Mouse (Mus musculus): Measurements from ENCODE around the gene Atp10b.
"Not testable (repeated sequence)": the region's sequence is repeated elsewhere in the genome, so short reads cannot be mapped to it uniquely, and the experiment has no call there.

Gene Atp10b

GRCm38 (mm10) chr11:43149577-43149976 lies at the start of gene Atp10b:
Gene Atp10b, plus strand, starts transcription at chr11:43149877.
- DNase-seq = no peak

GRCm38 (mm10) chr11:43101357-43101756 lies 48.3 kb upstream of the Atp10b start:
- no peak for DNase-seq

DNA sequence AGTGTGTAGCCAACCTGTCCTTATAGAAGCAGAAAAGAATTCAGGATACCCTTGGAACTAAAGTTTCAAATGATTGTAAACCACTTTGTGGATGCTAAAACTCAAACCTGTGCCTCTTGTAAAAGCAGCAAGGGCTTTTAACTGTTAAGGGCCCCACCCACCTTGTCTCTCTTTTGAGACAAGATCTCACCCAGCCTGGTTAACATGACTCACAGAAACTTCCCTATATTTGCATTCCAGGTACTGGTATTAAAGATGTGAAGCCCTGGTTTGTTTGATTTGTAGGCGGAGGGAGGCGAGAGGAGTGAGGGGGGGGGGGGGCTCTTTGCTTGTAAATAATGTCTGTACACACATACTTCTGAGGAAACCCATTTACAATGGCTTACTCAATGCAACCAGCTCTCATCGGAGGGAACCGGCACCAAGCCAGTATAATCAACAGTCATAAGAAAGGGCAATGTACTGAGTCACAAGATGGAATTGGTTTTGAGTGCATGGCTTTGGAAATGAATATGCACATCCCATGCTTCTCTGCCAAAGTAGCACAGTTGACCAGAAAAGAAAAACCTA lies 23.7 kb upstream of the Atp10b start:
- no peak for DNase-seq

- DNase-seq = not testable (repeated sequence)
Observed at GRCm38 (mm10) chr11:43126573-43126972, 23.1 kb upstream of the Atp10b start.

DNA sequence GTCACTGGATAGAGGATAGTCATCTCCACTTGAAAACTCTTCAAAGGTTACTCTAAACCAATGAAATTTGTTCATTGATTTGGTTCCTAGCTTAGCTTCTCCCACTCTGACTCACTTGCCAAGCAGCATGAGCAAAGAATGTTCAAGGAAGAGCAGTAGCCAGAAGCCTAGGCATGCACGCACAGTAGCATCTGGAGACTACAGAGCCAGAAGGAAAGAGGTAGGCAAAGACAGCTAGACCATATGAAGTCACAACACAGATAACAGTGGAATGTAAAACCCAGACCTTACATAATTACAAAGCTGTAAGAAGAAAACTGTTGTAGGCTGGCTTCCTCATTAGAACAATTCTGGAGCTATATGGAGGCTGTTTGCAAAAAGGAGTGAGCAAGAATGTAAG lies 8.4 kb upstream of the Atp10b start:
- DNase-seq = no peak

DNA sequence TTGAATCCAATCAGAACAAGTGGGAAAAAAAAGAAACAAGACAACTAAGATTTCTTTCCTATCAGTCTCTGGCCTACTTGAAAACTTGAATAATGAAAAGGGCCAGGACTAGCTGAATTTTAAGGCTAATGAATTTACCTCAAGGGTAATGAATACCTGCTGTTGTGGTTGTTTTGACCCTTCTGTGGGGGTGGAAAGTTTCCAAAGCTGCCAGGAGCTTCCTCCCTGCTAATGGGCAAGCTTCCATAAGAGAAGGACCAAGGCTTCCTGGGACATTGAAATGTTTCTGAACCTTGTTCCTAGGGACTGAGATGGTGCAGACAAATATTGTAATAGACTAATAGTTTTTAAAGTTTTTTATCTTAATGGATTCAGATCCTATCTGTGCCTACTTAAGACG lies 6.9 kb upstream of the Atp10b start:
- peak; percentile 19 for DNase-seq

GRCm38 (mm10) chr11:43144178-43144577 lies 5.5 kb upstream of the Atp10b start:
- DNase-seq = no peak

- not testable (repeated sequence) for DNase-seq
Observed at GRCm38 (mm10) chr11:43144882-43145281, 4.8 kb upstream of the Atp10b start.

DNA sequence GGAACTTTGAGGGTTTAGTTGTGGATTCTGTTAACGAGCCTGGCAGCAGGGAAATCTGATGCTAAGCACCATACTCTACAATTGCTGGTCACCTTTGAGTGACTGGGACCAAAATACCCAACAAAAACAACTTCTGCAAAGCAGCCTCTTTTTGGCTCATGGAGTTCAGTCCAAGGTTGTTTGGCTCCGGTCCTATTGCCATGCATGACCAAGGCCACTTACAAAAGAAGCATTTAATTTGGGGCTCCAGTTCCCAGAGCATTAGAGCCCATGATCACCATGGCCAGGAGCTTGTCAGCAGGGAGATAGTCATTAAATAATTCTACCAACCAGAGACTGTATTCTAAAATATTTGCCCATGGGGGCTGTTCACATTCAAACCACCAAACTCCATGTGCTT lies 2.3 kb upstream of the Atp10b start:
- DNase-seq = no peak

GRCm38 (mm10) chr11:43148341-43148740 lies 1.3 kb upstream of the Atp10b start:
- DNase-seq = no peak

DNA sequence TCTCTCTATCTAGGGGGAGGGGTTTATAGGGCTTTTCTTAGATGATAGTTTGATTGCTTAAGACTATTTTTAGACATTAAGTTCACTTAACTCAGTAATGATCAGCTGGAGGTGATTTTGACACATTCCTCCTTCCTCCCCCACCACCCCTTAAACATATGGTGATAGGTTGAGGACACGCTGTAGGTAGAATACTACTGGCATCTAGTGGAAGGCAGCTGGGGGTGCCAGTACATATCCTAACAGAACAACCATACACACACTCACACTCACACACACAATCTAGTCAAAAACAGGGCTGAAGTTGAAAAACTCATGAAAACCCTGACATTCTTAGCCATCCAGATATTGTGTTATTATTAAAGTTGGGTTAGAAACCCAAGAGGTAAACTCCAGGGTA lies 5.3 kb downstream of the Atp10b start:
- DNase-seq = no peak

- DNase-seq = no peak
Observed at GRCm38 (mm10) chr11:43155417-43155816, 5.7 kb downstream of the Atp10b start.

- DNase-seq = no peak
Observed at GRCm38 (mm10) chr11:43158814-43159213, 9.1 kb downstream of the Atp10b start.

DNA sequence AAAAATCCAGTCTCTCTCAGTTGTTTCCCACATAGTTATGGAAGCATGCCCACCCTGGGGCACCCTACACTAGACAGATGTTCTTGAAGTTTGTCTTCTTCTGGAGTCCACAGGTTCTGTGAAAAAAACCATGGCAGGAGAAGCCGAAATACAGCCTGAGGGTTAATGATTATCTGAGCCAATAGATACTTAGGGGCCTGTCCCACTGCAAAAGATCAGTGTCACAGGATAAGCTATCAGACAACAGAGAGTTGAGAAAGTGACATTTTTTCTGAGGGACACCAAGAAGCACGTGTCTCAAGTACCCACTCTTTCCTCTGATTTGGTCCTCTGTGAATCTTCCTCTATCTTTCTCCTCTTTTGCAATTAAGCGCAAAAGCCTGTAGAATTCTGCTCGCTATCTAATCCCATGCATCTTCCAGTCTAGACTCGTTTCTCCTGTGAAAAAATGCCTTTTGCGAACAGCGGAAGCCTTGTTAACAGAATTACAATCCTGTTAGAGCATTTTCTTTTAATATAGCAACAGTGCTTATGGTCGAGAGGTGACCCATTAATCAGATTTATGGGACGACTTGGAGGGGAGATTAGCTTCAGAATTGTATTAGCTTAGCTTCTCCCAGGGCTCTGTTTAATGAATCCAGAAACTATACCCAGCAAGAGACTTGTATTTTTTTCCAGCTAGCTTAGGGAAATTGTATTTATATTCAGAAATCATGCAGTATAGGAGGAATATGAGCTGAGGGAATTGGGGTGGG lies 10.7 kb downstream of the Atp10b start:
- no peak for DNase-seq

GRCm38 (mm10) chr11:43170601-43171000 lies 20.9 kb downstream of the Atp10b start:
- no peak for DNase-seq

GRCm38 (mm10) chr11:43174359-43175116 lies 24.9 kb downstream of the Atp10b start:
- DNase-seq = no peak

GRCm38 (mm10) chr11:43182401-43182800 lies 32.7 kb downstream of the Atp10b start:
- no peak for DNase-seq

DNA sequence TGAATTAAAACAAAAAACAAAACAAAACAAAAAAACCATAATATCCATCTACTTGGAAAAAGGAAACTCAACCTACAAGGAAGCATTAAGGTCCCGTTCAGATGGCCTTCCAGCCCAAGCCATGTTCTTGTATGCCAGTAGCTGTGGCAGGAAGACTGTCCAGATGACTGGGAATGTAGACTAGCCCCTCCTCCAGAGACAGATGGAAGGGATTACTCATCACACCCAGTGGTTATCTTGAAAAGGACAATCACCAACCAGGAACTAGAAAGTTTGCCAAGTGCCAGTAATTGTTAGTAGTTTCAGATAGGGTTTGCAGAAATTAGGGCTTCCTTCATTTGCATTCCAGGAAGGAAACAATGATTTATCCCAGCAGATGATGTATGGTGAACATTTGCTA lies 33.1 kb downstream of the Atp10b start:
- peak; percentile 6 for DNase-seq

GRCm38 (mm10) chr11:43183457-43183856 lies 33.8 kb downstream of the Atp10b start:
- DNase-seq = no peak

DNA sequence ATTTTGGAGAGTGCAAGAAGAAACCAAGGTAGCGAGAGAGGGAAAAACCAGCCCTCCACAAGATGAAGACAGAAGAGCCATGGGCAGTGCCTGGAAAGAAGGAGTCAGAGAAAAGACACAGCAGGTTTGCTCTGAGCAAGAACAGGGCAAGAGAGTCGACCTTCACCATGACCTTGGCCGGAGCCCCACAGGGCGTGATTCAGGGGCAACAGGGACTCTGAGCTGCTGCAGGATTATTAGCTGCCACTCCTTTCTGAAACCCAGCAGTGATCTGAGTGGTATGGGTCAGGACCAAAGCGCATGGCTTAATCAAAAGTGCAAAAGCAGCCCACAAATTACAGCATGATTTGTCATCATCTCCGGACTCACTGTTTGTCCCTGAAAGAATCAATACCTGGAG lies 36.6 kb downstream of the Atp10b start:
- no peak for DNase-seq

- no peak for DNase-seq
Observed at GRCm38 (mm10) chr11:43189817-43190593, 40.3 kb downstream of the Atp10b start.

DNA sequence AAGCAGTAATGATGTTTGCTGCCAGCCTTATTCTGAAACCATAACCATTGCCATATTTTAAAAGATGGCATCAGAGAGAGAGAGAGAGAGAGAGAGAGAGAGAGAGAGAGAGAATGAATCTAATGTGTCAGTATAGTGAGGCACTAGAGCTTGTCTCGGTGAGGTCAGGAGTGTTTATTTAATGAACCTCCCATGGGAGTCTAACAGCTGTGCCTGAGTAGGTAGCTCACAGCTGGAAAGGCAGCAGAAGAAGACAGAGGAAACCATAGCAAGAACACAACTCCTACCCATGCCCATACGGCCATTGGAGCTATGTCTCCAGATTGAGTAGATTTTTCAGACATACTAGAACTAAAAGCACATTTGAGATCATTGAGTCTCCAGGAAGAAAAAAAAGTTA lies 49.1 kb downstream of the Atp10b start:
- DNase-seq = no peak

DNA sequence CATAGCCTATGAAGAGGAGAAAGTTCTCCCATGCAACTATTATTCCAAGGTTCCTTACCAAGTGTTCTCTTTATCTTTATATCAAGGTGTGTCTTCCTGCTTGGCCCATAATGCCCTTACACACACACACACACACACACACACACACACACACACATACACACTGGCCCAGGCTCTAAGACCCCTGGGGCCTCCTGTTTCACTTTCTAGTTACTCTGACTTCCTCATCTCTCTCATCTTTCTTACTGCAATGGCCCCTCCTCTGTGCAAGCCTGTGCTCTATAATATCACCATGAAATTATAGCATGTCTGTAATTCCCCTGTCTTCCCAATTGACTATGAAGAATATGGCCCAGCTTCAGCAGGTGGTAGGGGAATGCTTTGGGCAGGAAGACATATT lies 49.7 kb downstream of the Atp10b start:
- no peak for DNase-seq

All from cerebellum, adult 8-10 months (tissue).